Mouse (Mus musculus) gonadal fat pad, adult 2 months (tissue): ENCODE measurements around the gene Twf1. TPM values are rescaled to one million over a fixed set of nuclear protein-coding genes. Genes with fewer than 3 reads are reported as not detected.

Experiments used
- DNase-seq: peaks from one replicate; pipeline ENCODE4 v3.0.0-alpha.2; 2012; ENCODE audit warnings: low read depth
- polyA plus RNA-seq: library from polyadenylated mRNA; depleted of rRNA; stranded (reverse); fragments of >200 nt; gene quantifications from 2 replicates; pipeline ENCODE4 v1.2.3, GENCODE M21; 2012

The Twf1 gene
- polyA plus RNA-seq, 1 experiment, result 48.5 TPM

DNA sequence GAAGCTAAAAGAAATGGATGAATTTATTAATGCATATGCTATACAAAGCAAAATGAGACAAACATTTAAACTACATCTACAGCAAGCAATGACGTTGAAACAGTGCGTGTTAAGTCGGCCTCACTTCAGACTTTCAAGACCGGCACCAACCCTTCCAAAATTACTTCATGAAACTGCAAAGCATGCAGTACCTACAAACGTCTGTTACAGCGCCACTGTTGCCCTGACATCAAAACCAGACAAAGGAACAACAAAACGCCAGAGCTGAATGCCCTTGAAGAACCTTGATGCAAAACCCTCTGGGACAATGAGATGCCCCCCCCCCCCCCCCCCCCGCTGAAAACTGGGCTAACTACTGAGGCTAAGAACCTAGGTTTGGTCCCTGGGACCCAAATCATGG lies 16.9 kb downstream of the Twf1 start:
- no peak for DNase-seq

DNA sequence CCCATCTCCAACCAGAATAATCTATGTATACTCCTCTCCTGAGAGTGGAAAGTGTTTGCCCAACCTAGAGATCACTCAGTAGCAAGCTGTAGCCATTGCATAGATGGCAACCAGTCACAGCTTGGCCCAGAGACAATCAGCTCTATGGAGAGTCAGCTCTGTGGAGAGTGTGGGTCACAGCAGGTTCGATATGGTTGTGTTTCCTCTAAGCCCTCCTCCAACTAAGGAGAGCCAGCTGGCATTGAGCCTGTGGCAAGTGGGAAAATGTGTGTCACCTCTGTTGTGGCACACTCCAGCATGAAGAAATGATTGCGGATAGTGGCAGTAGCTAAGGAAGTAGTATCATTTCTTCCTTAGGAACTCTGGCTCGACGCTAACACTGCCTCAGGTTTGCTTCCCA lies 18.2 kb downstream of the Twf1 start:
- no peak for DNase-seq

DNA sequence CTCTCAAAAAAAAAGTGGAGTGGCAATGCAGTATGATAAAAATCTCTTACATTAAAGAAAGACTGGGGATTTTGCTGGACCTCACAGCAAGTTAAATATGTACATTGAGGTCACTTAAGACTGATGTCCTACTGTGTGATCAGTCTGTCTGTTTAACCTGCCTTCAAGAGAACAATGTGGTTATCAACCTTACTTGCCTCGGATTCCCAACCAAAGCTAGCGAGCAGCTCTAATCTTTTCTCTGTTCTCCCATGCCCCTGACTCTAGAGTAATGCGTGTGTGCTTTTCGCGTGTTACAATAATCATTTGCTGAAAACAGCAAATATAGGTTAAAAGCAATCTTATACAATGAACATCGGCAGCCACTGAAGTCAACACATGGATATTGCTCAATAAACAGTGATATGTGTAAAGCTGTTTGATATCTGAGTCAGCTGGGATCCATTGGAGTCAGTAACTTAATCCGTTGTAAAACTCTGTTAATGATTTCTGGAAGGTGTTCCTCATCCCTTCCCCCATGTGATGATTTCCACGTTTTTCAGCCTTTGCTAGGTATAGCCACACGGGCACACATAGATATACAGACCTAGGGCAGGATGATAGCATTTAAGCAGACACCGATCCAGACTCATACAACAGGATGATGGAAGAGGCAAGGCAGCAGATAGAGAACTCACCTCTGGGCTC lies 21.1 kb downstream of the Twf1 start:
- no peak for DNase-seq

DNA sequence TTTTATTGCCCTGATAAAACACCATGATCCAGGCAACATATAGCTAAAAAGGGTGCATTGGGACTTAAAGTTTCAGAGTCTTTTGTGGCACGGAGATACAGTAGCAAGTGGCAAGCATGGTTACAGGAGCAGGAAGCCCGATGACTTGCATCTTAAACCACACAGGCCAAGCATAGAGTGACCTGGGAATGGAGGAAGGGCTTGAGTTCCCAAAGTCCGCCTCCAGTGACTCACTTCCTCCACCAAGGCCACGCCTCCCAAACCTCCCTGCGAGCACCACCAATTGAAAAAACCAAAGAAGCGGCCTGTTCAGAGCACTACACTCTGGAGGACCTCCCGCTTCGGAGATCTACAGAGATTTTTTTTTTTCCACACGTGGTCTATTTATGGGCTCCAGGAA lies 23.8 kb downstream of the Twf1 start:
- DNase-seq, result no peak

DNA sequence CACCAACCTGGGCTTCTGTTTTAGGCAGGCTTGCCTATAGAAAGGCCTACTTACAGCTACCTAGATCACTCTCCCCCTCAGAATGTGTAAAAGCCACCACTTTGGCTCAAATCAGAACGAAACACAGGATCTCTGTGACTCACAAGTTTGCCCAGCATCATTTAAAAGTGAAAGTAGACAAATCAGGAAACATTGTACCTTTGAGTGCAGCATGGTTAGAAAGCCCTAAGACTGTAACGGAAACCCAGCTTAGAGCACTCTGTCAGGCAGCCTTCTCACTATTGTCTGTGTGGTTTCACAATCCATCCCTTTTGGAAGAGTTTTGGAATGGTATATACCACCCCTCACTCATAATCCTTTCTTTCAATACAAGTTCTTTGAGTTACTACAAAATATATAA lies 24.8 kb downstream of the Twf1 start:
- no peak for DNase-seq

DNA sequence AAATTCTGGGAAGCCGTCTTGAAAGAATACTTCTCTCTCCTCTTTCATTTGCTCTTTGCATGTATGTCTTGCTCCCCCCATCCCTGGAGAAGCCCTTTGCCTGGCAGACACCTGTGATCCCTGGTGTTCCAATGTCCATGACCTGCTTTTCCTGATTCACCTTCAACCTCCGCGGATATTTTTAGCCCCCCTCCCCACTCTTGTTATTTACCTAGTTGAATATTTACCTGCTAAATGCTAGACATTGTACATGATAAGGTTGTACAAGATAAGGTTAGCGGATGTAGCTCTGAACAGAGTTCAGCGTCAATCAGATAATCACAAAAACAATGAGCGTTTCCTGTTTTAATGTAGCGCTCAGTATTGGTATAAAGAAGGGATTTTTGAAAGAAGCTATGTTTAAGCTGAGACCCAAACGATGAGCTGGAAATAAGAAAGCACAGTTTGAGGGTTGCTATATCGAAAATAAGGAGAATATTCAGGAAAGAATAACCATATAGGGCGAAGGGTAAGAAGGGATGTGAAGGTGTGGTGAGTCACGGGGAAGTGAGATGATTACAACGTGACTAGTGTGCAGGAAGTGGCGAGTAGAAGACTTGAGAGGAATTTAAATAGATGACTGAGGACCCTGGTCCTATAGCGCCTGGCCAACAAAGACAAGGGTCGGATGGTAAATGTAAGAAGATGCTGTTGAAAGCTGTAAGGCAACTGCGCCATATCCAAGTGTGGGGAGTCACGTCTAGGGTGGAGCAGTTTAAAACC lies 30.6 kb downstream of the Twf1 start:
- no peak for DNase-seq

DNA sequence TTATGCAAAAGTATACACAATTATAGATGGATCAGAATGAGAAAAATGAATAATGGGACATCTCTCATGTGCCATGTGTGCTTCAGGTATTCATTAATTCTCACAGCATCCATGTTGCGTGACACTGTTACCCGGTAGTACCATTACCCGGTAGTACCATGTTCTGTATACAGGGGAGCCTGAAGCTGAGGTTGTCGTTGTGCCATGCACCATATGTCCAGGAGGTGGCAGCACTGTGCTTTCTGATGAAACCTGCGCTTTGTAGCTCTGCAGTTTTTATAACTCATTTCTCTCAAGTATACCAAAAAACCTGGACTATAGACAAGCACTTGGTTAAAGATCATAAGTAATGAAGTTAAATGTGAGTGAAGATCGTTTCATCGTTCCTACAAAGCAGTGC lies 32.2 kb downstream of the Twf1 start:
- DNase-seq, result no peak

DNA sequence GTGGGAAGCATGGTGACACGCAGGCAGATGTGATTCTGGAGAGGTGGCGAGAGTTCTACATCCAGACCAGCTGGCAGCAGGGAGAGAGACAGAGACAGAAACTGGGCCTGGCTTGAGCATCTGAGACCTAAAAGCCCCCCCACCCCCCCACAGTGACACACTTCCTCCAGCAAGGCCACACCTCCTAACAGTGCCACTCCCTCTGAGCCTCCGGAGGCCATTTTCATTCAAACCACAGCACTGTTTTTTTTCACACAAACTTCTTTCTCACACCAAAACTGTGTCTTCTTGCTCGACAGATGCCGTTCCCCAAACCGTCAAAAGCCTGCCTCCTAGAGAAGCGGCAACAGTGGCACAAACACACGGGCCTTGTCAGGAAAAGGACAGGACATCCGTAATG lies 36.2 kb downstream of the Twf1 start:
- no peak for DNase-seq

DNA sequence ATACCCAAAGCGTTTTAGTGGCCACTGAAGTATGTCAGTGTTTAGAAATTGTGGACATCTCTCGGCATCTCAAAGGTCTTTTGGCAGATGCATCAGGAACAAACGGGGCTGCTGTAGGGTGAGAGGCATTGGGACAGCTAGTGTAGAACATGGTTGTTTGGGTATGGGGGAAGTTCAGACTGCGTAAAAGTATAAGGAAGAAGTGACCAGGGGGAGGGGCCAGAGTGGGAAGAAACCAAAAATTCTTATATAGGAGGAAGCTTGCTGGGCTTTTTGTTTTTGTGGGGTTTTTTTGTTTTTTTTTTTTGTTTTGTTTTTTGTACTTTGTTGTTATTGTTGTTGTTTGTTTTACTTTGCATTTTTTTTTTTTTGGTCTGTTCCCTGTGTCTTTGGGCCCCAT lies 44.8 kb downstream of the Twf1 start:
- no peak for DNase-seq

DNA sequence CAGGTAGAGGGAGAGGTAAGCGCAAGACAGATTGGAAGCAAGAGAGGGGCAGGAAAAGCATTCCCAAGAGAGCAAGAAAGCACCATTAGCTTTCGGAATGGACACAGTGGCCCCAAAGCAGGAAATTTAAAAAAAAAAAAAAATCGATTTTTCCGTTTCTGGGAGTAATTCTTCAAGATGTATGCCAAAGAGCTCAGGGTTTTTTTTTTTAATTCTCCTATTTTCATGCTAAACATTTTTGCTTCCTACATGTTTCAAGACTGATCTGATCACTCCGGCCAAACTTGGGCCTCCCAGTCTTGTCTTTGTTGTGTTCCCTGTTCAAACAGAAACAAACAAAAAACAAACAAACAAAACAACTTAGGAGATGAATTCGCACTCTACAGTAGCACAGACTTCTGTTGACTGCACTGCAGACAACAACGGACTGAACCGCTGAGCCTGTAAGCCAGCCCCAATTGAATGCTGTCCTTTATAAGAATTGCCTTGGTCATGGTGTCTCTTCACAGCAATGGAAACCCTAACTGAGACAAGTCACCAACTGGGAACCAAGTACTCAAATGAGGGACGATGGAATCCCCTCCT lies 45.5 kb downstream of the Twf1 start:
- peak; percentile 14 for DNase-seq

DNA sequence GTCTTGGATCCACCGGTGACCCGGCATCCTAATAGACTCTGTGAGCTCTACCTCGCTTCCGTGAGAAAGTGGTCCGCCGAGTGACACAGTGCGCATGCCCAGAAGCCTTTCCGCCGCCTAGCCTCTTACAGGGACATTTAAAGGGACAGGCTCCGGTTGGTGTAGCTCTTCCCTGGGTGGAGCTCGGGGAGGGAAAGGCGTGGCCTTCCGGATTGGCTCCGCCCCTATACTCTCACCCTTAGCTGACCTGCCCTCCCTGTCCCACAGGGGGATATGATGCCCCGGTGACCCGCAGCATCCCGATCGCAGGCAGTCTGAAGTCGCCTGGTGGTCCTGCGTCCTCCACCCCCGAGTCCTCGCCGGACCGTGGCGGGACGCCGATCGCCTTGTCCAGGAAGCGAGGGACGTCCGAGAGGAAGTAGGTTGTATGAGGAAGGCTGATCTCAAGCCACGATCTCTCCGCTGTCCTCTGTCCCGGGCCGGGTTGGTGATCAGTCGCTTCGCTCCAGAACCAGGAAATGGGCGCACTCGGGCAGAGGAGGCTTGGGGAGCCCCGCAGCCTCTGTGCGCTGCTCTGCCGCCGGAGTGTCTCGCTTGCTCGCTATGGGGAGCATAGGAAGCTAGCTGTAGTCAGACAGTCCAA lies 46.2 kb downstream of the Twf1 start, which contains the start of the genes Pus7l and Irak4:
Gene Pus7l, minus strand, starts transcription at position 139 of the 643 bp plus-strand sequence.
Gene Irak4, plus strand, starts transcription at position 235 of the 643 bp plus-strand sequence.
- DNase-seq, result peak; percentile 62

DNA sequence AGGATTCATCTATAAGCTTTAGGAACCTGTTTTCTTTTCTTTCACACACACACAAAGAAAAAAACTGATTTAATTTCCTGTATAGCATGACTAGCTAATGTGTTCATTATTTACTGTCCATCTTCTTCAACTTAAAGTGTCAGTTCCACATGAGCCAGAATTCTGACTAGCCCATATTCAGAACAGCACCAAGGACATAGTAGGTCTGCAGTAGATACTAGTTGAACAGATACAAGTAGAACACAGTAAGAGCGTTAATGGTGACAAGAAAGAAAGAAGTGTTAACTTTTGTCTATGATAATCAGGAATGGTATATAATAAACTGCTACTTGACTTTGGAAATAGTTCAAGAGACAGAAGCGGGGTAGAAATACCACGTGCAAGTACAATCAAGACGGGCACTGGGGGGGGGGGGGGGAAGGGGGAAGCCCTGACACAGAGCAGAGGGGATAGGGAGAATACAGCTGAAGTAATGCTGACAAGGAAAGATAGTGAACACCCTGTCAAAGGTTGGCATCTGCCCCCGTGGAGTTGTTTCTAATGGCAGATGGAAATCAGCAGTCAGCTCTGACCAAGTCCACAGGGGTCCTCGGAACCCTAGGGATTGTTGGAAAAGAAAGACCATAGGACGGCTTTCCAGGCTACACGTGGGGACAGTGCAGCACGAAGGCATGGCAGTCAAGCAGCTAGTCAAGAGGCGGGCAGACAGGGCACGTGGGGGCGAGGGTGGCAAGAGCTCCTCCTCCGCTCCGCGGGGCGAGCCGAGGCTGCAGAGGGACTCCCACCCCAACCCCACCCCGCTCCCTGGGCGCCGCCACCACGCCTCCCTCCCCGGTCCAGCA lies 46.9 kb downstream of the Twf1 start:
- DNase-seq, result peak; percentile 26

DNA sequence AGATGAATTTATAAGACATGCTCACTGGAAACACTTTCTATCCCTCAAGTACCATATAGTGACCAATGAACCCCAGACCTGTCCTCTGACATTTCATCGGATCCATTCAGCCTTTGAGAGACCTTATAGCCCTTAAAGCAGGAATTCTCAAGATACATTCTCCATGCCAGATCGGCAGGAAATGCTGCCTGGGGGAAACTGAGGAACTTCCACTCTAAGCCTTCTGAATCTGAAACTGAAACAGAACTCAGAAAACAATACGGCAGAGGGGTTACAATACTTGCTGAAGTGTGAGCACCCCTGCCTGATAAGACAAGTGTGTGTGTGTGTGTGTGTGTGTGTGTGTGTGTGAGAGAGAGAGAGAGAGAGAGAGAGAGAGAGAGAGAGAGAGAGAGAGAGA lies 50.4 kb downstream of the Twf1 start:
- DNase-seq, result no peak

DNA sequence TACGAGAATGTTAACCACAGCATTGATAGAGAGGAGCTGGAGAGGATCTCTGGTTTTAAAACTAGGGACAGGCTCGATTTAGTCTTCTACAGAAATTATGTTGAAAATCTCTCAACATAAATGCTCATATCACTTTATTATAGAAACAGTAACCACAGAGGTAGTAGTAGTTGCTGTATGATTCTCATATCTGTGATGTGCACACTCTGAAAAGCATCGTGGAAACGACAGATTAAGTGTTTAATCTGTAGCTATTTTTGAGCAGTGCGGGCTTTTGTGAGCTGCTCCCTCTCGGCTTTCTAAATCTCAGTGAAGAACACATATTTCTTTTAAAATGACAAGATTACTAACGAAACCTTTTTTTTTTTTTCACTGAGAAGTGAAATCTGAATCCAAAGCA lies 54.2 kb downstream of the Twf1 start:
- DNase-seq, result no peak

DNA sequence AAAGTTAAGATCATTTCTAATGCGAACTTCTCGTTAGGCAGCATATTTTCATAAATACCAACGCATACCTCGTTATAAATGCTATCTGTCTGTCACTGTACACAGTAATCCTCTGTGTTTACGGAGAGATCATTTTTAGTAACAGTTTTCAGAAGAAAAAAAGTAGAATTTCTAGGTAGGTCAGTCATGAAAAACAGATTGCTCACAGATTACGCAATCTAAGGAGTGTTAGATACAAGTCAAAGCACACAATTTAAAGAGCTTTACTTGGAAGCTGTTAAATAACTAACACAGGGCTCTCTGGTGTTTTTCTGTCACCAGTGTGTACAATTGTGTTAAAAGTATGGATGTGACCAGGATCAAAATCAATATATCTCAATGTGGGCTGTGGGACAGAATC lies 56.7 kb downstream of the Twf1 start:
- DNase-seq, result no peak

DNA sequence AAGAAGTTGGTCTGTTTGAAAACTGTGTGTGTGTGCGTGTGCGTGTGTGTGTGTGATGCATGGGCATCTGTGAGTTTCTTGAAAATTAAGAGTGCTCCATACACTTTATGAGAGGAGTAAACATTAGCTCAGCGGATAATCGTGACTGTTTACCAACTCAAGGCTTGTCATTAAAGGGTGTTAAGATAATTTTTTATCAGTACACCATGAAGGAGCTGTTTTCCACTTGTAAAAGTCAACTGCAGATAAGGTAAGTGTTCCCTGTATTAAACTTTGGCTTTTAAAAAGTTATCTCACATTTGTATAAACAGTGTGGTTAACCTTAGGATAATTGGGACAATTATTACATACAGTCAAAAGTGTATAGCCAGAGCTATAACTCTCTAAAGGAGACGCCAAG lies 57.4 kb downstream of the Twf1 start:
- DNase-seq, result no peak

DNA sequence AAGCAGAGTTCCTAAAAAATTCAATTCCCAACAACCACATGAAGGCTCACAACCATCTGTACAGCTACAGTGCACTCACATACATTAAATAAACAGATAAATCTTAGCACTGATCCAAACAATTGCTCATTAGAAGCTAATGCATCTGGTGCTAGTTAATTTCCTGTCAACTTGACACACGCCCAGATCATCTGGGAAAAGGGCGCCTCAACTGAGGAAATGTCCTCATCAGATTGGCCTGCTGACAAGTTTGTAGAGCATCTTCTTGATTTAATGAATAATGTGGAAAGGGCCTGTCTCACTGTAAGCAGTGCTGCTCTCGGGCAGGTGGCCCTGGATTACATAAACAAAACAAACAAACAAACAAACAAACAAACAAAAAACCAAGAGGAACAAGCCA lies 59.2 kb downstream of the Twf1 start:
- DNase-seq, result no peak
